Mouse (Mus musculus) CD4-positive, CD25-positive, alpha-beta regulatory T cell, adult 2 months (primary cell): ENCODE results near the gene Tmc8.
"Not testable (repeated sequence)": the region's sequence is repeated elsewhere in the genome, so short reads cannot be mapped to it uniquely, and the experiment has no call there.

Experiments
- DNase-seq: peaks from one replicate; pipeline ENCODE4 v3.0.0-alpha.2; 2012; ENCODE audit warnings: low read depth, low spot score

Gene Tmc8

GRCm38 (mm10) chr11:117772352-117772751 lies 9.5 kb upstream of the Tmc8 start:
- DNase-seq, result peak; percentile 56

GRCm38 (mm10) chr11:117774925-117775324 lies 7.0 kb upstream of the Tmc8 start:
- no peak for DNase-seq

- DNase-seq, result no peak
These were observed 6.3 kb upstream of the Tmc8 start for GRCm38 (mm10) chr11:117775540-117775939.

GRCm38 (mm10) chr11:117776085-117776792 lies 5.6 kb upstream of the Tmc8 start:
- DNase-seq, result no peak

GRCm38 (mm10) chr11:117777111-117777510 lies 4.8 kb upstream of the Tmc8 start:
- peak; percentile 77 for DNase-seq

- DNase-seq, result no peak
These were observed 3.8 kb upstream of the Tmc8 start for GRCm38 (mm10) chr11:117778031-117778430.

GRCm38 (mm10) chr11:117778851-117779433 lies 2.9 kb upstream of the Tmc8 start:
- DNase-seq, result peak; percentile 41

GRCm38 (mm10) chr11:117779434-117780198 lies 2.3 kb upstream of the Tmc8 start:
- peak; percentile 56 for DNase-seq

GRCm38 (mm10) chr11:117780199-117780515 lies 1.7 kb upstream of the Tmc8 start:
- no peak for DNase-seq

- DNase-seq, result peak; percentile 98
These were observed 1.2 kb upstream of the Tmc8 start for GRCm38 (mm10) chr11:117780582-117781111.

GRCm38 (mm10) chr11:117781199-117781821 lies 566 bp upstream of the Tmc8 start:
- DNase-seq, result peak; percentile 78

- no peak for DNase-seq
These were observed 794 bp downstream of the Tmc8 start for GRCm38 (mm10) chr11:117782705-117783034.

GRCm38 (mm10) chr11:117783089-117783488 lies 1.2 kb downstream of the Tmc8 start:
- DNase-seq, result peak; percentile 81

- peak; percentile 46 for DNase-seq
These were observed 1.9 kb downstream of the Tmc8 start for GRCm38 (mm10) chr11:117783683-117784309.

GRCm38 (mm10) chr11:117786294-117786693 lies 4.4 kb downstream of the Tmc8 start:
- DNase-seq, result peak; percentile 87

- DNase-seq, result not testable (repeated sequence)
These were observed 6.6 kb downstream of the Tmc8 start for GRCm38 (mm10) chr11:117788481-117788880.

GRCm38 (mm10) chr11:117790286-117790685 lies 8.4 kb downstream of the Tmc8 start:
- peak; percentile 82 for DNase-seq

- DNase-seq, result peak; percentile 43
These were observed 9.0 kb downstream of the Tmc8 start for GRCm38 (mm10) chr11:117790703-117791440.

GRCm38 (mm10) chr11:117791441-117791761 lies 9.5 kb downstream of the Tmc8 start:
- DNase-seq, result no peak

- DNase-seq, result peak; percentile 54
These were observed 10.5 kb downstream of the Tmc8 start for GRCm38 (mm10) chr11:117792281-117792888.
